Mouse (Mus musculus) megakaryocyte, embryonic 14.5 days (primary cell): Measurements from ENCODE around the gene Fam50a.
A peak's percentile ranks its signal among the peaks of the same experiment; 100 is the strongest.

Source experiments
- FLI1 ChIP-seq: IDR thresholded peaks from 2 replicates; pipeline ENCODE4 v1.6.1; 2012; ENCODE audit warnings: low read length, inconsistent platforms, mixed read lengths
- GATA1 ChIP-seq: IDR thresholded peaks from 3 replicates; pipeline ENCODE4 v1.6.1; 2012; ENCODE audit warnings: mixed read lengths, low read length, inconsistent platforms, borderline replicate concordance

- TF ChIP-seq GATA1 (peak; percentile 88), FLI1 (no peak)
Observed at GRCm38 (mm10) chrX:74270062-74270901, 42.6 kb upstream of the Fam50a start, which contains the start of gene Rpl10.
